Mouse (Mus musculus): ENCODE results near the gene Cep295nl. TPM values are rescaled to one million over a fixed set of nuclear protein-coding genes. Genes with fewer than 3 reads are reported as not detected.
A peak's percentile ranks its signal among the peaks of the same experiment; 100 is the strongest.
"Not testable (repeated sequence)": the region's sequence is repeated elsewhere in the genome, so short reads cannot be mapped to it uniquely, and the experiment has no call there.

The Cep295nl gene
- total RNA-seq, 2 experiments from 2014 or later: 0.38 to 0.66 TPM

DNA sequence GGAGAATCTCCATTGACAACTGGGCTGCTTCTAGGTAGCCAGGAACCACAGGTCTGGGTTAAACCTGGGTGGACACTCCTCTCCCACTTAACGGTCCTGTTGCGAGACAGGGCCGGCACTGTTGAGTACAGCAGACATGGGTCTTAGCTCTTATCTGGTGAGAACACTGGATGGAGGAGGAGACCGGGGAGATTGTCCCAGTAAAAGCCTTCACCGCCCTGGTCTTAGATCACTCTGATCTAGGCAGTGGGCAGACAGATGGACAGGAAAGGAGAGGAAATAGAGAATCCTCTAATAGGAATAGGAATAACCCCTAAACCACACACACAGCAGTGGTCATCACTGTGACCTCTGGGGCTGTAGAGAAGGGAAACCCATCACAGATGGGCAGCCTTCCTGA lies 18.3 kb downstream of the Cep295nl start:
- ATAC-seq (ENCODE audit: poor library complexity, severe bottlenecking): no peak

DNA sequence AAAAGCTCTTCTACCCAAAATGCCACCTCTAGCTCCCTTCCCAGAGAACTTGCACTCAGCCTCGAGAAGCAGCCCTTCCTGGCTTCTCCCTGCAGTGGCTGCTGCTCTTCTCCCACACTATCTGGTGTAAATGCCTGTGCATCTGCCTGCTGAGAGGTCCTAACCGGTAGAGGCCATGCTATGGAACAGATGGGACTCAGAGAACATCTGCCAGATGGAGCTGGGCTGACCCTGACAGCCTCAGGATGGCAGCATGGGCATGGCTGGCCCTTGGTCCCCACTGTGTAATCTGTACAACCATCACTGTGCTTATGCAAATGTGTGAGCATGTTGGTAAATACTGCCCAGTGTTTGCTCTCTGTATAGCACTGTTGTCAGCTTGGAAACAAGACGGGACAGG lies 19.7 kb downstream of the Cep295nl start:
- no peak for ATAC-seq (ENCODE audit: poor library complexity, severe bottlenecking)

DNA sequence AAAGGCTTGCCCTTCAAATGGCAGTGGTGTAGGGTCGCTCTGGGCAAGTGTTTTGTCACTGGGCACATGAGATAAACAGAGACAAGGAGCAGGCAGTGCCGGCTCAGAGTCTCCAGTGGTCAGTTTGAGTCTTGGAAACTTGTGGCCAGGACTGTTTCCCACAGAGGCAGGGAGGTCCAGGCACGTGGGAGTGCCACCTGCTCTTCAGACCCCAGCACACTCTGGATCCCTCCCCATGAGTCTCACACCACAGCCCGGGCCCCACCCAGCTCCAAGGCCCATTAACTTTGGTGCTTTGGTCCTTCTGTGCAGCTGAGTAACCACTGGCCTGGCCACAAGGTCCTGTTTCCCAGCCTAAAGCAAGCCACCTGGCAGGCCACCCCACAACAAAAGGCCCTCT lies 20.3 kb downstream of the Cep295nl start:
- ATAC-seq (ENCODE audit: poor library complexity, severe bottlenecking): no peak

DNA sequence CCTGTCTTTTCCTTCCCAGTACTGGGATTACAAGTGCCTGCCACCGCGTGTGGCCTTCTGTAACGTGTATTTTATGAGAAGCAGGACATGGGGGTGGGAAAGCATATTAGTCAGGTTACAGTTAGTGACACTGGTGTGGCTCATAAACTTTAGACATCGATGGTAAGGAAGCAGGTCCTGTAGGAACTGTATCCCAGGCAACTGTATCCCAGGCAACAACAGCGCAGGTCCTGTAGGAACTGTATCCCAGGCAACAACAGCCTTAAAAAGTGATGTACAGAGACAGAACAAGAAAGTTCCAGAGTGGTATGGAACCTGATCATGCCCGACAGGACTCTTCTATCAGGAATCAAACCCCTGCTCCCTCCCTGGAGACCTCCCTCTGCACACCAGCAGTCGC lies 20.8 kb downstream of the Cep295nl start:
- no peak for ATAC-seq (ENCODE audit: poor library complexity, severe bottlenecking)

DNA sequence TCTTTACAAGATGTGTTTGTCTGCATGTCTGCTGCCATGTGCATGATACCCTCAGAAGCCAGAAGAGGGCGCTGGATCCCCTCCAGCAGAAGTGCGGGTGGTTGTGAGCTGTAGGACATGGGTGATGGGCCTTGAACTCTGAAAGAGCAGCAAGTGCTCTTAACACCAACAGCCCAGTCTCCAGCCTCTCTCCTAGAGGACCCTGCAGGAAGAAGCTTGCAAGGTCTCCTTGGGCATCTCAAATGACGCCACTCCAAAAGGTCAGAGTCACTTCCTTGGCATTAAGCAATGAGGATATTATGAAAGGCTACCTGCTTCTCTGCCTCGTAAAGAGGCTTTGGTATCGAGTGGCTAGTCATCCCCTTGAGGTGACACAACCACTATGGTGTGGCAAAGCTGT lies 23.6 kb downstream of the Cep295nl start:
- peak; percentile 91 for ATAC-seq (ENCODE audit: poor library complexity, severe bottlenecking)

DNA sequence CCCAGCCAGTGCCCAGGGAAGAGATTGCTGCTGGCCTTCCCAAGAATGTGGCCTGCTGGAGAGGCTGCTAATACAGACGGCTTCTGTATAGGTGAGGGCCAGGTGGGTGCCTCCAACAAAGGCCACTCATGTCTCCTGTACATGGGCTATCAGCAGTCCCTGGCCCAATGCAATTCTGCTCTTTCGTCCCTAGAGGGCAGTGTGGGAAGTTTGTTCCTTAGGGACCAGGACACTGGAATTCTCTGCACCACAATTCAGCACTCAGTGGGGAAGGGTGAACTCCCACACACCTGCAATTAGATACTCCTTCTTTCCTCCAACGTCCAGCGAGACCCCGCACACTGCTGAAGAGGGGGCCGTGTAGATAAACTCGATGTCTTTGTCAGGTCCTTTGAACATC lies 25.2 kb downstream of the Cep295nl start:
- no peak for ATAC-seq (ENCODE audit: poor library complexity, severe bottlenecking)

DNA sequence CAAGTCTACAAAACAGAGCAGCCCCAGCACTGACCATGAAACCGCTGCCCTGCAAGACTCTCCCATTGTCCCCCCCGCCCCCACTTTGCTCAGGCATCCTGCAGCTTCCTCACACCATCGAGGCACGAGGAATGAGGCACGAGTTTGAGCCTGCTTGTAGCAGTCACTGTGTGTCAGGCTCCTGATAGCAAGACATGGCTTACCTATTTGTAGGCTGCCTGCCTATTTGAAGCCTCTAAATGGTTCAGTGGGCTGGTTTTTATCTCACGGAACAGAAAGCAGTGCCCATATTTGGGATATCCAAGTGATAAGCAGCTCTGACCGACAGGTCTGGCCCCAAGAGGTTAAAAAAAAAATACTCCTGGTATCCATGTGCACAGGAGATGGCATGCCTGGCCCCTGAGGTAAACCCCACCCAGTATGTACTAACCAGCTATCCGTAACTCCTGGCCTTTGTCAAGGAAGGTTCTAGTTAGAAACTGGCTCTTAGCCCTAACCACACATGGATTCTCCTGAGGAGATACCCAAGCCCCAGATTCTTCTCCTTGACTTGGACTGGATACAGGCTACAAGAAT lies 26.0 kb downstream of the Cep295nl start:
- no peak for ATAC-seq (ENCODE audit: poor library complexity, severe bottlenecking)

DNA sequence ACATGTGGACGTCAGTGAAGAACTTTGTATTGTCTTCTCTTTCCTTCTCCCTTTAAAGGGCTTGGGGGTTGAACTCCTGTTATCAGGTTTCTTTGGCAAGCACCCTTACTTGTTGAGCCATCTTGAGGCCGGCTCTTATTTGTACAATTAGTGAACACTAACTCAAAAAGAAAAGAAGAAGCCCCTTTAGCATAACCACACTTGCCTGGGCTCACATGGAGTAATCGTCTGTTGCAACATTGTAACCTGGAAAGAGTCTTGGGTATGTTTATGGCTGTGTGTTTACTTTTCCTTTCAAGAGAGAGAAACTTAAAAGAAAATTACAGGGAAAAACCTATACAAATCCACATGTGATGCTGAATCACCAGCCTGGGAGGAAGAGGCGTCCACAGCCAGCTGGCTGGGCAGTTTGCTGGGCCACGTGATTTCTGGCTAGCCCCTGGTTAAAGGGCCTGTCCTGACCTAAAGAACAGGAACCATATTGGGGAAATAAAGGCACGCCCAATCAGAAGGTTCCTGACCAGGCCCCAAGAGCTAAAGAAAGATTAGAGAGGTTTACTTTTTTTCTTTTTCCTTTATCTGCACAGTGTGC lies 30.1 kb downstream of the Cep295nl start:
- ATAC-seq (ENCODE audit: poor library complexity, severe bottlenecking): peak; percentile 63

DNA sequence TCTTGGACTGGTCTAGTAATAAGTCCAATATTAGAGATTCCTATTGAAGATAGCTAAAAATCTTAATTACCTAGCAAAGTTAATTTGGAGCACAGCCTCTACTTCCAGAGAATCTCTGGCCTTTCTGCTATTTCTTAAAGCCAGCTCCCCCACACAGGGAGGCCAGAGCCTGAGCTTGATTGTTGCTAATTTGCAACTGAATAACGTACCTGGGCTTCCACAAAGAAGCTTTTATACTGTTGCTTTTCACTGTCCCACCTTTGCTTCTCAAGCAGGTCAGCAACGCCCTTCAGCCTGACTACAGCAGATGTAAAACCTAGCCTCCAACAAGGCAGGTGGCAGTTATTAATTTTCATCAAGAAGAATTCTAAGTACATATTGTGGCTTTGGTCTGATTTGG lies 34.3 kb downstream of the Cep295nl start:
- ATAC-seq (ENCODE audit: poor library complexity, severe bottlenecking): not testable (repeated sequence)

DNA sequence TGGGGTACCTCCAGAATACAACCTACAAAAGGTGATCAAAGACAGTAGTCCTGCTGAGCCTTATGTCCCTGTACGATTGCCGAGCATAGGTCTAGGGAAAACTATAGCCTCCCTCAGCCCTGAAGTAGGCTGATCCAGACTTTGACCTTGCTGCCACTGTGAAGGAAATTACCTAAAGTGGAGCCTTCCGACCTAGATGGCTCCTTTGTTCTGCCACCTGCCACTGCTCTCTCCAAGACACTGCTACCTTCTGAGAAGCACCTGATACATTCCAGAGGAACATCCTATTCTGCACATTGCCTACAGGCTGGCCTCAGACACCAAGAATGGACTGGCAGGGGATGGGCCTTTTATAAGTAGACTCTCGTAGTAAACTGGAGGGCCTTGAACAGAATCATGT lies 38.3 kb downstream of the Cep295nl start:
- ATAC-seq (ENCODE audit: poor library complexity, severe bottlenecking): not testable (repeated sequence)

DNA sequence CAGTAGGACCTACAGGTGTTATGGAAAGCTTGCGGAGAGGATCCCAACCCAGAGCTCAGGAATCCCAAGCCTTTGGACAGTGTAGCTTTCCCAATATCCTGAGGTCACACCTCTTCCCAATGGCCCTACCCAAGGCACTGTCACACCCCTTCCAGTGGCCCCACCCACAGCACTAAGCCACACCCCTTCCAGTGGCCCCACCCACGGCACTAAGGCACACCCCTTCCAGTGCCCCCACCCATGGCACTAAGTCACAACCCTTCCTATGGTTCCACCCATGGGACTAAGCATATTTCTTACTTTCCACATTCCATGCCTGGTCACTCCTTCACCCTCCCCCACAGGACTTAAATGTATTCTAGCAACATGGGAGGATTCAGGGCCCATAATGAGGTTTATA lies 43.5 kb downstream of the Cep295nl start:
- no peak for ATAC-seq (ENCODE audit: poor library complexity, severe bottlenecking)

DNA sequence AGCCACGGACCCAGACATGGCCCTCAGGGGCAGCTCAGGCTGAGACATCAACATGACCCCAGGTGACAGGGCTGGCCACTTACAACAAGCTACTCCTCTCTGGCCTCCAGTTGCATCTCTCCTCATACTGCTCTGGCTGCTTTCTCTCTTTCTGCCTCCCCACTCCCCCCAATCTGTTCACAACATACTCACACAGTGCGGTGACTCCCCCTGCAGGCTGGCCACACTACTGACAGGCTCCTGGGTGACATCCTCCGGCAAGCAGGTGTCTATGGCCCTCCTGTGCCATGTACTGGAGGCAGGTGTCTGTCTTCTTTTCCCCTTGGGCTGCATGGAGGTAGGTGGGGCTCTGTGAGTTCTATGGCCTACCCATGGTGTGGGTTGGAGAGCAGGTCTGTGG lies 44.3 kb downstream of the Cep295nl start:
- ATAC-seq (ENCODE audit: poor library complexity, severe bottlenecking): no peak

DNA sequence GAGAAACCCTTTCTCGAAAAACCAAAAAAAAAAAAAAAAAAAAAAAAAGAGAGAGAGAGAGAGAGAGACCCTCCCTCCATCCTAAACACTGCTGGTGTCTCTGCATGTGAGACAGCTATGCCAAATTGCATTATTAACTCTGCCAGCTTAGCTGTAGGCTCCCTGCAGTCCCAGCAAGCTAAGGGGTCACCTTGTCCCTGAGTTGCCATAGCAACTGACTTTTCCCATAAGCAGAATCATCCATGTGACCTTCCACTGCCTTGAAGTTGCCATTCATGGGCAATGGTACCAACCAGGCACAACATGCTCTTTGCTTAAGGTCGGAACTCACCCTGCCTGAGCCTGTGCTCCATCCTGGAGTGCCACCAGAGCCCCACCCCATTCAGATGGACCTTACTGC lies 47.3 kb downstream of the Cep295nl start:
- no peak for ATAC-seq (ENCODE audit: poor library complexity, severe bottlenecking)

DNA sequence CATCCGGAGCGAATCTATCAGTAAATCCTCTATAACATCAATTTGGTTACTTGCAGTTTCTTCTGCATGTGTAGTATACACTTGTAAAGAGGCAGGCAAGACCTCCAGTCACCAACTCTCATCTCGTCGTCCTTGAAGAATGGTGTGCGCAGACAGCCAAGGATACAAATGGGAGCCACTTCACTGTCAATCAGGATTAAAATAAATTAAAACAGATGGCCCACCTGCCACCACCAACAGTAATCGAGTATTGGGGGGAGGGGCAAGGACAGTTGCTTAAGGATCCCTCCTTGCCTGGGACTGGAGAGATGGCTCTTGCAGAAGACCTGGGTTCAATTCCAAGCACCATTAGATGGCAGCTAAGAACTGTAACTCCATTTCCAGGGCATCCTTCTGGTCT lies 49.6 kb downstream of the Cep295nl start:
- ATAC-seq (ENCODE audit: poor library complexity, severe bottlenecking): no peak

DNA sequence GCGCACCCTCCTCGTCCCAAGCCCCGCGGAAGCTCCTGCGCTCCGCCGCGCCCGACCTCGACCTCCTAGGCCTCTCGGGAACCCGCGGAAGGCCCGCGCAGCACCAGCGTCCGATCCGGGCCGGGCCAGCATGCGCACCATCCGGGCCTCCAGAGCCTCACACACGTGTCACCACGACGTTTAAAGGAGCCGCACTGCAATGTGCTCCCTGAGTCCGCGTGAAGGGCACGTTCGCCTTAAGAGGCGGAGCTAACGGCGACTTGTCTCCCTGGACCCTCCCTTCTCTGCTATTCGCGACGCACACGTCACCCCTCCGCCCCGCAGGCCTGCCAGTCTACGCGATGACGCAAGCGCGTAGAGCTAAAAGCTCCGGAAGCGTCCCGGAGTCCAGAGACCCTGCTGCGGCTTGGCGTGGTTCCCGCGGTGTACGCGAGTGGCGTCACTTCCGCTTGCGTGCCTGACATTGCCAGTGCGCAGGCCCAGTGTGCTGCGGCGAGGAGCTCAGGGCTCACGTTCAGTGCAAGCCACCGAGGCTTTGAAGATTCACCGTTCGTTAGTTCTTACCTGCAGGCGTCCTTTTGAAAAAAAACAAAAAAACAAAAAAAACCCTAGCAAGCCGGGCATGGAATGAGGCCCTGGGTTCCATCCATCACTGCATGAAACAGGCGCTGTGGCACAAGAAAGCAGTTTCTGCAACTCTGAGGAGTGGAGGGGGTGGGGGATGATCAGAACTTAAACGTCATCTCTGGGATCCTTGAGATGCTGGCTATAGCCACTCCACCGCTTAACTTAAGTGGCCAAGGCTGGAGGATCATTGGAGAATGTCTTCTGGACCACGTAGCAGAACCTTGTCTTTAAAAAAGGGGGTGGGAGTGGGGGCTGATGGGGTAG lies 52.1 kb downstream of the Cep295nl start, which contains the start of gene Usp36:
Gene Usp36 (minus strand): TSS at position 246 of the 891 bp plus-strand sequence.
- ATAC-seq (ENCODE audit: poor library complexity, severe bottlenecking): peak; percentile 97

DNA sequence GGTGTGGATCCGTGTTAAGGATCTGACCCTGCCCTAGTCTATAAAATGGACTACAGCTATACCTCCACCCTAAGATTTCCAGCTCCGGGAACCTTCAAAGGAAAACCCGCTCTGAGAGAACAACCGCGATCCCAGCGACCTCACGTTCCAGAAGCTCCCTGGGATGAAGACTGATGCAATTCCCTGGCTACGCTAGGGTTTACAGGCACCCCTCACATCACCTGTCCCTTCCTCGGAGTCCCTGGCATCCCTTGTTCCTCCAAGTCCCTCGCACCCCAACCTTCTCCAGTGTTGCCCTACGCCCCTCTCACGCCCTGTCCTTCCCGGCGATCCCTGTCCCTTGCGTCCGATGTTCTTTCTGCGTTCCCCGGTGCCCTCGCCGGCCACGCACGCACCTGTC lies 52.7 kb downstream of the Cep295nl start:
- ATAC-seq (ENCODE audit: poor library complexity, severe bottlenecking): no peak

DNA sequence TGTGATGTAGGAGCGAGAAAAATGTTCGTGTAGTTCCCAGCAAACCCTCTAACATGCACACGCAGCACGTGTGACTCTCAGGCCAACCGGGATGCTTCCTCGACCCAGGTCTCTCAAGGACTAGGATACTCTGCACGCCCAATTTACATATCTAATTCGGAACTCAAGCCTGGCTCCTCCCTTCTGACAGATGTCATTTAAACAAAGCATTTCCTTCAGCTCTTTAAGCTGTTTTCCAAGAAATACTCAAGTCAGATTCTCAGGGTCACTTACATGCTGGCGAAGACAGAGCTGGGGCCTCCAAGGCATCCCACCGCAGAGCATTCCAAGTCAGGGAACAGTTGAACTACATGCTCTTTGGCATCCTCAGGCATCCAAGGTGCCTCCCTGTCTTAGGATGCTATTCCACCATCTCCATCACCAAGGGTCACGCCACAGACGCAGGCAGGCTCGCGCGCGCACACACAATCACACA lies 53.2 kb downstream of the Cep295nl start:
- no peak for ATAC-seq (ENCODE audit: poor library complexity, severe bottlenecking)

DNA sequence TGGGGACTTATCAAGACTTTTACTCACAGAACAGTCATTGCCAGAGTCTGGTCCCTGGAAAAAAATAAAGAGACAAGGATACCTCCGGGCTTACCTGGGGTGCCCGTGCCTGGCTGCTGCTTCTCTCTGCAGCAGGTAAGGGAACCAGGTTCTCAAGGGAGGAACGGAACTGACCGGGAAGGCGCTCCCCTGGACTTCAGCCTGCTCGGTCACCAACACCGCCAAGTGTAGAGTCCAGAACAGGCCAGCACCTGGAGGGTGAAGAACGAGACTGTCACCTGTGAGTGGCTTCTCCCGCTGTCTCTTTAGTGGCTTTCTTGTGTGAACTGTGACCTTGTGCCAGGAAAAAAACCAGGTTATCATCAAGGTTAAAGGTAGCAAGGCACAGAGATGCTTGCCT lies 54.7 kb downstream of the Cep295nl start:
- no peak for ATAC-seq (ENCODE audit: poor library complexity, severe bottlenecking)

DNA sequence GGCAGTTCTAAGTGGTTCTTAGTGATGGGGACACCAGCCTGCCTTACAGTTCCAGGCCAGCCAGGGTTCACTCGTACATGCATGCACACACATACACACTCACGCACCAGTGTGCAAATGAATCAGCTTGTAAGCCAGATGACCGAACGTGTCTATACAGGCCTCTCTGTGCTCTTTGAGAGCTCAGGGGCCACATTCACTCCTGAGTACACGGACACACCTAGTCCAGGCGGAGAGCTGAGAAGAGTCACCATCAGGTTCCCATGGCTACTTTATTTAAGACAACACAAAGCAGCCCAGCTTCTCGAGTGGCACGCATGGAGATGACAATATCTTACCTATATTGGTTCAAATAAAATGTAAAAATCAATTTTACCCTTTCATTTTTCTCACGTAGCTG lies 55.9 kb downstream of the Cep295nl start:
- ATAC-seq (ENCODE audit: poor library complexity, severe bottlenecking): no peak

DNA sequence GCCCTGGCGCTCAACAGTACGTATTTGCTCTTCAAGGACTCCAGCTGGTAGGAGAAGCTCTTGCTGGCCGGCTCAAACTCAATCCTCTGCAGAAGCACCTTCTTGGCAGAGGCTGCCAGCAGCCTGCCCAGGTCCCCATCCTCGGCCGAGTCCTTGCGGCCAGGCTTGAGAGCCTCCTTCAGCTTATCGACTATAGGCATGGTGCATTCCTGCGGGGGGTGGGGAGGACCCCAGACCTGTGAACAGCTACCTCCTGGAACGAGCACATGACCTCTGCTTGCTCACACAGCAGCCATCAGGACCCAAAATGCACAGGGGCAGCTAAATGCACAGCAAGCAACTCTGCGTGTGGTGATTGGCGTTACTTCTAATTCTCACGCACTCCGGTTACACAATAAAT lies 56.5 kb downstream of the Cep295nl start:
- no peak for ATAC-seq (ENCODE audit: poor library complexity, severe bottlenecking)

Measured in megakaryocyte, adult 5-6 weeks (primary cell).